In the genomic region with DNA sequence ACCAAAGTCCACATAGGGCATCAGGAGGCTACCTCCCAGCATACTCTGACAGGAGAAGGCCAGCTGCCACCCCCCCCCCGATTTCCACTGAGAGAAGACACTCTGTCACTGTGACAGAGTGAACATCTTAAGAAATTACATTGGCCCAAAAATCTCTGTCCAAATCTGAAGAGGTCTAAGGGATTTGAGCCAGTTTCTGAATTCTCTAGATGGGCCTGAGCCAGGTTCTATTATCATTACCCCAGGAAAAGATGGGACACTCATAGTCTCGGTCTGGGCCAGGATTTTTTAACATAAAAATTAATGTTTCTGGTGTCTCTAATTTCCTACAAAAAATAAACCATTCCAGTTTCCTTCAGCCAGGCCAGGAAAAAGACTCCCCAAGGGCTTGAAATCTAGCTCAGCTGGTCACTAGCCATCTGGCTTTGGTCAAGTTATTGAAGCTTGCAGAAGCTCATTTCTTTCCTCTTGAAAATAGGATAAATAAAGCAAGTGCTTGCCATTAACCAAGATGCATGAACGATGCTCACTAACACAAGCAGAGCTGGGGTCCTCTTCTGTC, we compare ENCODE assay signal across 10 mouse cellular contexts.
A peak's percentile ranks its signal among the peaks of the same experiment; 100 is the strongest.
DNase-seq lines count a peak whose midpoint lies in the region; ATAC-seq and TF ChIP-seq lines count a peak whose summit lies in the region.
"Had no signal": no experiment of that assay in that cellular context is flagged by ENCODE, and none has a peak within 500 bp of the region (broad histone marks: within the 10 kb centered on the region; RNA-seq: fewer than 3 reads in every experiment).

No protein-coding gene starts in this region.

- peak; percentile 44 to 56 for DNase-seq in heart, adult 2 months
- no peak for DNase-seq in heart, embryonic 10.5 days (ENCODE audit: low spot score)
- DNase-seq in urinary bladder, postnatal 14 days (ENCODE audit: low spot score), result peak; percentile 32
- DNase-seq in urinary bladder, postnatal 10 days (ENCODE audit: low spot score), result no peak
- peak; percentile 21 for DNase-seq in heart, postnatal 25 days (ENCODE audit: low spot score)
- no peak for DNase-seq in adipocyte (ENCODE audit: low spot score)
- no peak for DNase-seq in right cerebral cortex, adult 18-20 months
- DNase-seq in midbrain, embryonic 11.5 days (ENCODE audit: low spot score, missing footprints), result no peak

- TF ChIP-seq CTCF in heart, adult 2 months (IDR thresholded peaks at IDR 0.05), result no peak

- WGBS in heart, adult 2 months, result 47% methylated on average over 3 of the region's 3 CpGs
- WGBS in heart, embryonic 10.5 days, result 76% methylated on average over 3 of the region's 3 CpGs
- WGBS in midbrain, embryonic 11.5 days, result 74% methylated on average over 3 of the region's 3 CpGs

- H3K4me3 ChIP-seq in heart, adult 2 months, result no peak overlapping the region
- no peak overlapping the region for H3K4me3 ChIP-seq in heart, embryonic 10.5 days
- H3K4me3 ChIP-seq in midbrain, embryonic 11.5 days (ENCODE audit: low read depth, low read length), result no peak overlapping the region
- H3K4me3 ChIP-seq: hindbrain, embryonic 13.5 days; lung, embryonic 15.5 days had no signal

- no peak overlapping the region for H3K9ac ChIP-seq in heart, adult 2 months (ENCODE audit: low read depth, low read length)
- no peak overlapping the region for H3K9ac ChIP-seq in midbrain, embryonic 11.5 days (ENCODE audit: low read length)
- H3K9ac ChIP-seq: hindbrain, embryonic 13.5 days; lung, embryonic 15.5 days had no signal

- no peaks in the 10 kb centered on the region for H3K9me3 ChIP-seq in heart, embryonic 10.5 days
- no peaks in the 10 kb centered on the region for H3K9me3 ChIP-seq in midbrain, embryonic 11.5 days (ENCODE audit: control insufficient read depth, low read length)
- H3K9me3 ChIP-seq: hindbrain, embryonic 13.5 days; lung, embryonic 15.5 days had no signal

- no peak overlapping the region for H3K4me2 ChIP-seq in midbrain, embryonic 11.5 days
- H3K4me2 ChIP-seq: hindbrain, embryonic 13.5 days; lung, embryonic 15.5 days had no signal

- ATAC-seq in midbrain, embryonic 11.5 days (ENCODE audit: low FRiP score), result no peak

- intact Hi-C loops in heart, adult 2 months (cut with DNase I), result no loop called here
- intact Hi-C loops in heart, postnatal 25 days (cut with DNase I), result no loop called here

- no peak overlapping the region for H3K27ac ChIP-seq in heart, adult 2 months
- H3K27ac ChIP-seq in heart, embryonic 10.5 days, result no peak overlapping the region
- no peak overlapping the region for H3K27ac ChIP-seq in midbrain, embryonic 11.5 days (ENCODE audit: low read depth, low read length)
- H3K27ac ChIP-seq: hindbrain, embryonic 13.5 days; lung, embryonic 15.5 days had no signal

- H3K36me3 ChIP-seq in heart, adult 2 months (ENCODE audit: control insufficient read depth, insufficient read depth, low read length), result no peaks in the 10 kb centered on the region
- H3K36me3 ChIP-seq in heart, embryonic 10.5 days, result no peaks in the 10 kb centered on the region
- no peaks in the 10 kb centered on the region for H3K36me3 ChIP-seq in midbrain, embryonic 11.5 days (ENCODE audit: control insufficient read depth, insufficient read depth, low read length)
- H3K36me3 ChIP-seq: hindbrain, embryonic 13.5 days; lung, embryonic 15.5 days had no signal

- no peak for TF ChIP-seq POLR2A in heart, adult 2 months (IDR thresholded peaks at IDR 0.05; ENCODE audit: insufficient read depth, low read depth, low read length)

- no peak for TF ChIP-seq EP300 in heart, adult 2 months (IDR thresholded peaks at IDR 0.05; ENCODE audit: insufficient read depth, low read depth, low read length)

- H3K4me1 ChIP-seq in heart, adult 2 months (ENCODE audit: control insufficient read depth, insufficient read depth, low read length), result no peaks in the 10 kb centered on the region
- 0 out of 2 replicates have a peak, but pooled peaks cover 3% of the 10 kb centered on the region for H3K4me1 ChIP-seq in heart, embryonic 10.5 days
- H3K4me1 ChIP-seq in midbrain, embryonic 11.5 days (ENCODE audit: control insufficient read depth, insufficient read depth, low read length), result no peaks in the 10 kb centered on the region
- H3K4me1 ChIP-seq: hindbrain, embryonic 13.5 days; lung, embryonic 15.5 days had no signal

- H3K27me3 ChIP-seq in heart, adult 2 months (ENCODE audit: control insufficient read depth, insufficient read depth, low read length), result no peaks in the 10 kb centered on the region
- no peaks in the 10 kb centered on the region for H3K27me3 ChIP-seq in heart, embryonic 10.5 days (ENCODE audit: insufficient read depth, poor library complexity, severe bottlenecking)
- H3K27me3 ChIP-seq in midbrain, embryonic 11.5 days (ENCODE audit: control insufficient read depth, insufficient read depth, low read length), result no peaks in the 10 kb centered on the region
- H3K27me3 ChIP-seq: hindbrain, embryonic 13.5 days; lung, embryonic 15.5 days had no signal

- H3K79me2 ChIP-seq in heart, adult 2 months (replicated peaks; ENCODE audit: control insufficient read depth, insufficient read depth, low read length), result no peaks in the 10 kb centered on the region

Comparison
In these comparisons a context has a peak if more than half of its experiments do, and no peak if none do; other contexts are left out.
1. DNase-seq: peak in heart, adult 2 months (2 of 2), urinary bladder, postnatal 14 days (single experiment) and heart, postnatal 25 days (single experiment); none in heart, embryonic 10.5 days (single experiment), urinary bladder, postnatal 10 days (single experiment), adipocyte (single experiment), right cerebral cortex, adult 18-20 months (single experiment) and midbrain, embryonic 11.5 days (single experiment).